In genomic region chr17:63850016-63850415, GRCm38 (mm10) we compare ENCODE assay signal across 9 mouse cellular contexts. TPM values are rescaled to one million over a fixed set of nuclear protein-coding genes. Genes with fewer than 3 reads are reported as not detected.
DNase-seq lines count a peak whose midpoint lies in the region; ATAC-seq lines count a peak whose summit lies in the region.
"Had no signal": no experiment of that assay in that cellular context is flagged by ENCODE, and none has a peak within 500 bp of the region (broad histone marks: within the 10 kb centered on the region; RNA-seq: fewer than 3 reads in every experiment).

No protein-coding gene starts in this region.

- DNase-seq in spleen, adult 12 weeks (ENCODE audit: low spot score) = peak; percentile 1
- DNase-seq in spleen, postnatal 14 days (ENCODE audit: low spot score in 2 of 2) = no peak
- peak; percentile 7 to 24 for DNase-seq in spleen, adult 18-20 months
- DNase-seq in gastrocnemius, postnatal 4 days (ENCODE audit: low spot score in 2 of 2) = no peak
- DNase-seq in adrenal gland, adult 18-20 months (ENCODE audit: low spot score in 2 of 2) = no peak
- no peak for DNase-seq in kidney, adult 11 months

- H3K9me3 ChIP-seq in forebrain, embryonic 13.5 days (replicated peaks) = no peaks in the 10 kb centered on the region
- H3K9me3 ChIP-seq in liver, embryonic 12.5 days (replicated peaks) = no peaks in the 10 kb centered on the region

- peak; percentile 25; the same call in 1 of the 2 replicates for ATAC-seq in forebrain, embryonic 13.5 days
- ATAC-seq in liver, embryonic 12.5 days = peak; percentile 5; the same call in 1 of the 2 replicates

- H3K4me3 ChIP-seq in forebrain, embryonic 13.5 days = peak overlapping the region; percentile 66
- H3K4me3 ChIP-seq in liver, embryonic 12.5 days = peak overlapping the region; percentile 75

- H3K27me3 ChIP-seq in forebrain, embryonic 13.5 days = no peaks in the 10 kb centered on the region
- H3K27me3 ChIP-seq in liver, embryonic 12.5 days (replicated peaks) = no peaks in the 10 kb centered on the region

- no peak overlapping the region for H3K27ac ChIP-seq in forebrain, embryonic 13.5 days
- no peak overlapping the region for H3K27ac ChIP-seq in liver, embryonic 12.5 days

- H3K36me3 ChIP-seq in forebrain, embryonic 13.5 days (ENCODE audit: poor library complexity, severe bottlenecking) = no peaks in the 10 kb centered on the region
- no peaks in the 10 kb centered on the region for H3K36me3 ChIP-seq in liver, embryonic 12.5 days

- H3K9ac ChIP-seq in forebrain, embryonic 13.5 days = no peak overlapping the region
- peak overlapping the region; percentile 76 for H3K9ac ChIP-seq in liver, embryonic 12.5 days

- 0 out of 2 replicates have a peak, but pooled peaks cover 8% of the 10 kb centered on the region for H3K4me1 ChIP-seq in forebrain, embryonic 13.5 days
- H3K4me1 ChIP-seq in liver, embryonic 12.5 days = peaks cover 16% of the 10 kb centered on the region

- H3K4me2 ChIP-seq in forebrain, embryonic 13.5 days = peak overlapping the region; percentile 67
- H3K4me2 ChIP-seq in liver, embryonic 12.5 days = peak overlapping the region; percentile 86

- WGBS in forebrain, embryonic 13.5 days = 82% methylated on average over 9 of the region's 9 CpGs
- WGBS in liver, embryonic 12.5 days (ENCODE audit: insufficient replicate concordance) = 37% methylated on average over 9 of the region's 9 CpGs

RNA-seq across cellular contexts. Expression of gene Fer, which starts 12.8 kb away (rescaled TPM):
- polyA plus RNA-seq in forebrain, embryonic 13.5 days (2015; fragmentation: Nextera tagmentation; extraction: Ambion mirVana) = 30.0 and 33.9 TPM in 2 replicates
- polyA plus RNA-seq in liver, embryonic 12.5 days (2016; fragmentation: Nextera tagmentation; extraction: Ambion mirVana) = 14.6 and 17.1 TPM in 2 replicates
- 10 to 100 TPM; 28.4 to 31.9 TPM for total RNA-seq in gastrocnemius, postnatal 4 days (2021)
- total RNA-seq in adrenal gland, adult 18-20 months (2021) = 10 to 100 TPM; 16.4 TPM

RNA-seq across cellular contexts. Expression of gene A930002H24Rik, which starts 13.6 kb away (rescaled TPM):
- polyA plus RNA-seq in forebrain, embryonic 13.5 days (2015; fragmentation: Nextera tagmentation; extraction: Ambion mirVana) = 2.7 and 3.0 TPM in 2 replicates
- 0.91 and 1.1 TPM in 2 replicates for polyA plus RNA-seq in liver, embryonic 12.5 days (2016; fragmentation: Nextera tagmentation; extraction: Ambion mirVana)
- total RNA-seq in gastrocnemius, postnatal 4 days (2021) = 1 to 10 TPM; 1.2 to 2.4 TPM
- total RNA-seq in adrenal gland, adult 18-20 months (2021) = 1 to 10 TPM in 1 of 2 experiments, not detected in 1; 1.2 TPM
- polyA plus RNA-seq: liver, adult 2 months had no signal

Comparison
In these comparisons a context has a peak if more than half of its experiments do, and no peak if none do; other contexts are left out.
1. DNase-seq: peak in spleen, adult 12 weeks (single experiment) and spleen, adult 18-20 months (2 of 2); none in spleen, postnatal 14 days (0 of 2), gastrocnemius, postnatal 4 days (0 of 2), adrenal gland, adult 18-20 months (0 of 2) and kidney, adult 11 months (single experiment).